Mouse (Mus musculus): ENCODE results near the gene Nus1. TPM values are rescaled to one million over a fixed set of nuclear protein-coding genes. Genes with fewer than 3 reads are reported as not detected.

Nus1 gene
- polyA plus RNA-seq, 1 experiment: 10.9 TPM

DNA sequence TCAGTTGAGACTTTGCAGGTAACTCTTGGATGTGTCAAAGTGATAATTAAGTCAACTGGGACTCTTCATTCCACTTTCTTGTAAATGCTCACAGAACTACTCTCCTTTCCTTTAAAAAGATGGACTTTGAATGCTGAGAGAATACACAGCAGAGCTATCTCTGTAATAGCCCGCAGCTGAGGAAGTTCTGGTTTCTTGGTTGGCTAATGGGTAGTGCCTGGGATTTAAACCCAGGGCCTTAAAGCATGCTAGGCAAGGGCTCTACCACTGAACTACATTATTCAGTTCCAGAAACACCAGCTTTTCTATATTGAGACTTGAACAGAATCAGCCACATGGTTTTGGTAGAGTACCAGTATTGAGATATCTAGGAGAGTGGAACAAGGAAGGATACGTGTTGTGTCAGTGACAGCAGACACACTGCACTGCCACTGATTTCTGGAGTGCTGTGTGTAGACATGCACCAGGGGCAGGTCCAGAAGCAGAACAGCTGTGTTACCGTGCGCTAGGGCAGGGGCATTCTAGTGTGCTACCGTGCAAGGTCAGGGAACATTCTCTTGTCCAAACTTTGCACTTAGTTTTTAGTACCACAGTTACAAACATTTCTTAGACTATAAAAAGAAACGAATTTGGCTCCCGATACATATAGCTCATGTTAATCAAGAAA is 9.1 kb downstream of the Nus1 start:
- Histone ChIP-seq H3K79me2 (ENCODE audit: control insufficient read depth, insufficient read depth) (peaks cover 71% of the 10 kb centered on the region), H3K27me3 (ENCODE audit: control insufficient read depth, insufficient read depth, insufficient read length) (no peaks in the 10 kb centered on the region), H3K36me3 (ENCODE audit: control insufficient read depth, insufficient read depth) (peaks cover 14% of the 10 kb centered on the region), H3K4me3 (no peak overlapping the region), H3ac (ENCODE audit: control insufficient read depth, insufficient read length) (no peak overlapping the region), H3K4me2 (ENCODE audit: low read depth) (no peak overlapping the region)
- no peak for TF ChIP-seq POLR2AphosphoS2 (IDR thresholded peaks at IDR 0.05; ENCODE audit: insufficient read length, low read depth)
- TF ChIP-seq E2F4 (IDR thresholded peaks at IDR 0.05; ENCODE audit: insufficient read depth): no peak
- TF ChIP-seq MYOD1 (IDR thresholded peaks at IDR 0.05; ENCODE audit: control insufficient read depth in 1 of 3, insufficient read length in 2 of 3, low read depth in 2 of 3): no peak
- no peak for TF ChIP-seq MAX (IDR thresholded peaks at IDR 0.05; ENCODE audit: low read depth)
- no peak for TF ChIP-seq CEBPB (IDR thresholded peaks at IDR 0.05; ENCODE audit: insufficient read depth, poor library complexity, severe bottlenecking)
- no peak for TF ChIP-seq MYOG (IDR thresholded peaks at IDR 0.05; ENCODE audit: control insufficient read depth in 1 of 3, insufficient read depth in 1 of 3, insufficient read length in 2 of 3, low read depth in 2 of 3)
- no peak for TF ChIP-seq SRF (IDR thresholded peaks at IDR 0.05; ENCODE audit: control insufficient read depth, insufficient read length, low read depth)
- TF ChIP-seq TCF12 (IDR thresholded peaks at IDR 0.05; ENCODE audit: insufficient read depth, poor library complexity, severe bottlenecking): no peak
- TF ChIP-seq POLR2A (IDR thresholded peaks at IDR 0.05; ENCODE audit: insufficient read length, low read depth): no peak
- TF ChIP-seq TCF3 (IDR thresholded peaks at IDR 0.05; ENCODE audit: insufficient read length, low read depth): no peak
- no peak for TF ChIP-seq REST (IDR thresholded peaks at IDR 0.05; ENCODE audit: insufficient read depth, insufficient read length)
- TF ChIP-seq USF1 (IDR thresholded peaks at IDR 0.05; ENCODE audit: low read depth): no peak

DNA sequence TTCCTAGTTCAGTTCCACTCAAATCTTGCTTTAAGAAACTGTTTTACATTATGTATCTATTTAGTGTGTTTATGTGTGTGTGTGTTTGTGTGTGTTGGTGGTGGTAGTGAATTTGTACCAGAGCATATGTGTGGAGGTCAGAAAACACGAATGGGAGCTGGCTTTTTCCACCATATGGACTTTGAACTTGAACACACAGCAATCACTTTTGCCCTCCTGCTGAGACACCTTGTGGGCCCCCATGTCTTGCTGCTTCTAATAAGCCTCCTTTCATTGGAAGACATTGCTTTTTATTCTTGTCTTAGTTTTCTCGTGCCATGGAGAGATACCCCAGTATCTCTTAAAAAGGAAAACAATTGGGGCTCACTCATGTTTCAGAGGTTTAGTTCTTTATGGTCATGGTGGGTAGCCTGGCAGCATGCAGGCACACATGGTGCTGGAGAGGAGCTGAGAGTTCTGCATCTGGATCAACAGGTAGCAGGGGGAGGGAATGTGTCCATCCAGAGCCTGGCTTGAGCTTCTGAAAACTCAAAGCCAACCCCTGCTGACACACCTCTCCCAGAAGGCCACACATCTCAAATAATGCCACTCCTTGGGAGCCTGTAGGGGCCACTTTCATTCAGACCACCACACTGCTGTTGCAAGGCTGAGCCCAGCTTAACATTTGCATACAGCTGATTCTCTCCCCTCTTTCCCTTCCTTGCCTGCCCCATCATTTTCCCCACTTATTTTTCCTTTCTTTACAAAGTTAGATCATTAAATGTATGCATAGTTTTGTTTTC is 10.5 kb downstream of the Nus1 start:
- Histone ChIP-seq H3ac (ENCODE audit: control insufficient read depth, insufficient read length) (no peak overlapping the region), H3K27me3 (ENCODE audit: control insufficient read depth, insufficient read depth, insufficient read length) (no peaks in the 10 kb centered on the region), H3K4me3 (no peak overlapping the region), H3K79me2 (ENCODE audit: control insufficient read depth, insufficient read depth) (peaks cover 58% of the 10 kb centered on the region), H3K36me3 (ENCODE audit: control insufficient read depth, insufficient read depth) (peaks cover 15% of the 10 kb centered on the region), H3K4me2 (ENCODE audit: low read depth) (no peak overlapping the region)
- no peak for TF ChIP-seq MYOG (IDR thresholded peaks at IDR 0.05; ENCODE audit: control insufficient read depth in 1 of 3, insufficient read depth in 1 of 3, insufficient read length in 2 of 3, low read depth in 2 of 3)
- TF ChIP-seq POLR2AphosphoS2 (IDR thresholded peaks at IDR 0.05; ENCODE audit: insufficient read length, low read depth): no peak
- TF ChIP-seq SRF (IDR thresholded peaks at IDR 0.05; ENCODE audit: control insufficient read depth, insufficient read length, low read depth): no peak
- TF ChIP-seq POLR2A (IDR thresholded peaks at IDR 0.05; ENCODE audit: insufficient read length, low read depth): no peak
- no peak for TF ChIP-seq CEBPB (IDR thresholded peaks at IDR 0.05; ENCODE audit: insufficient read depth, poor library complexity, severe bottlenecking)
- TF ChIP-seq TCF12 (IDR thresholded peaks at IDR 0.05; ENCODE audit: insufficient read depth, poor library complexity, severe bottlenecking): no peak
- TF ChIP-seq USF1 (IDR thresholded peaks at IDR 0.05; ENCODE audit: low read depth): no peak

- H3K36me3 ChIP-seq (ENCODE audit: control insufficient read depth, insufficient read depth): peaks cover 24% of the 10 kb centered on the region
- TF ChIP-seq MYOG (IDR thresholded peaks at IDR 0.05; ENCODE audit: control insufficient read depth in 1 of 3, insufficient read depth in 1 of 3, insufficient read length in 2 of 3, low read depth in 2 of 3) (no peak), REST (IDR thresholded peaks at IDR 0.05; ENCODE audit: insufficient read depth, insufficient read length) (no peak), E2F4 (IDR thresholded peaks at IDR 0.05; ENCODE audit: insufficient read depth) (no peak), TCF12 (IDR thresholded peaks at IDR 0.05; ENCODE audit: insufficient read depth, poor library complexity, severe bottlenecking) (no peak), TCF3 (IDR thresholded peaks at IDR 0.05; ENCODE audit: insufficient read length, low read depth) (no peak), POLR2A (IDR thresholded peaks at IDR 0.05; ENCODE audit: insufficient read length, low read depth) (no peak), POLR2AphosphoS2 (IDR thresholded peaks at IDR 0.05; ENCODE audit: insufficient read length, low read depth) (no peak), USF1 (IDR thresholded peaks at IDR 0.05; ENCODE audit: low read depth) (no peak), MYOD1 (IDR thresholded peaks at IDR 0.05; ENCODE audit: control insufficient read depth in 1 of 3, insufficient read length in 2 of 3, low read depth in 2 of 3) (no peak), CEBPB (IDR thresholded peaks at IDR 0.05; ENCODE audit: insufficient read depth, poor library complexity, severe bottlenecking) (no peak), SRF (IDR thresholded peaks at IDR 0.05; ENCODE audit: control insufficient read depth, insufficient read length, low read depth) (no peak), MAX (IDR thresholded peaks at IDR 0.05; ENCODE audit: low read depth) (no peak)
Observed at GRCm38 (mm10) chr10:52430953-52431352, 13.6 kb downstream of the Nus1 start.

GRCm38 (mm10) chr10:52434836-52435235 is 17.5 kb downstream of the Nus1 start:
- TF ChIP-seq MAX (IDR thresholded peaks at IDR 0.05; ENCODE audit: low read depth) (no peak), POLR2A (IDR thresholded peaks at IDR 0.05; ENCODE audit: insufficient read length, low read depth) (no peak), E2F4 (IDR thresholded peaks at IDR 0.05; ENCODE audit: insufficient read depth) (no peak), POLR2AphosphoS2 (IDR thresholded peaks at IDR 0.05; ENCODE audit: insufficient read length, low read depth) (no peak), MYOD1 (IDR thresholded peaks at IDR 0.05; ENCODE audit: control insufficient read depth in 1 of 3, insufficient read length in 2 of 3, low read depth in 2 of 3) (no peak), SRF (IDR thresholded peaks at IDR 0.05; ENCODE audit: control insufficient read depth, insufficient read length, low read depth) (no peak), CEBPB (IDR thresholded peaks at IDR 0.05; ENCODE audit: insufficient read depth, poor library complexity, severe bottlenecking) (no peak), TCF3 (IDR thresholded peaks at IDR 0.05; ENCODE audit: insufficient read length, low read depth) (no peak), TCF12 (IDR thresholded peaks at IDR 0.05; ENCODE audit: insufficient read depth, poor library complexity, severe bottlenecking) (no peak), USF1 (IDR thresholded peaks at IDR 0.05; ENCODE audit: low read depth) (no peak), REST (IDR thresholded peaks at IDR 0.05; ENCODE audit: insufficient read depth, insufficient read length) (no peak), MYOG (IDR thresholded peaks at IDR 0.05; ENCODE audit: control insufficient read depth in 1 of 3, insufficient read depth in 1 of 3, insufficient read length in 2 of 3, low read depth in 2 of 3) (no peak)
- Histone ChIP-seq H3K27me3 (ENCODE audit: control insufficient read depth, insufficient read depth, insufficient read length) (no peaks in the 10 kb centered on the region), H3K4me2 (ENCODE audit: low read depth) (no peak overlapping the region), H3K36me3 (ENCODE audit: control insufficient read depth, insufficient read depth) (peaks cover 48% of the 10 kb centered on the region), H3K4me3 (no peak overlapping the region), H3K79me2 (ENCODE audit: control insufficient read depth, insufficient read depth) (no peaks in the 10 kb centered on the region), H3ac (ENCODE audit: control insufficient read depth, insufficient read length) (no peak overlapping the region)

More at GRCm38 (mm10) chr10:52430953-52431352, 13.6 kb downstream of the Nus1 start:
- no peak overlapping the region for H3ac ChIP-seq (ENCODE audit: control insufficient read depth, insufficient read length)
- H3K4me3 ChIP-seq: no peak overlapping the region
- H3K79me2 ChIP-seq (ENCODE audit: control insufficient read depth, insufficient read depth): peaks cover 26% of the 10 kb centered on the region
- no peak overlapping the region for H3K4me2 ChIP-seq (ENCODE audit: low read depth)
- H3K27me3 ChIP-seq (ENCODE audit: control insufficient read depth, insufficient read depth, insufficient read length): no peaks in the 10 kb centered on the region
